Mouse (Mus musculus): ENCODE measurements around the gene Farsb.
"Not testable (repeated sequence)": the region's sequence is repeated elsewhere in the genome, so short reads cannot be mapped to it uniquely, and the experiment has no call there.

- TF ChIP-seq CTCF (conservative IDR thresholded peaks at IDR 0.05; ENCODE audit: low read length); NANOG (IDR thresholded peaks at IDR 0.05; ENCODE audit: borderline replicate concordance, low read length); POU5F1 (IDR thresholded peaks at IDR 0.05; ENCODE audit: borderline replicate concordance, low read length): not testable (repeated sequence)
Measured at GRCm38 (mm10) chr1:78501856-78502255, 13.2 kb upstream of the Farsb start.

Data from E14TG2a.4 (cell line).